Mouse (Mus musculus) embryonic stem cell, embryonic (primary cell): Measurements from ENCODE around the gene Grm3.

Experiments
- CTCF ChIA-PET, 4 experiments: fragments of 300-600 bp in 2 of 4; fragments of 350-600 bp in 2 of 4; sonication (Branson Sonifier 250); formaldehyde crosslinking; loops; one replicate each; lab custom pipeline; 2022; ENCODE audit warnings: inconsistent platforms in 2 of 4; lab: Charles Lee
- POLR2A ChIA-PET, 4 experiments: fragments of 300-600 bp in 2 of 4; fragments of 350-600 bp in 2 of 4; sonication (Branson Sonifier 250); formaldehyde crosslinking; loops; one replicate each; lab custom pipeline; 2022; ENCODE audit warnings: antibody characterized with exemption in 4 of 4, inconsistent platforms in 1 of 4; lab: Charles Lee

Grm3 gene

DNA sequence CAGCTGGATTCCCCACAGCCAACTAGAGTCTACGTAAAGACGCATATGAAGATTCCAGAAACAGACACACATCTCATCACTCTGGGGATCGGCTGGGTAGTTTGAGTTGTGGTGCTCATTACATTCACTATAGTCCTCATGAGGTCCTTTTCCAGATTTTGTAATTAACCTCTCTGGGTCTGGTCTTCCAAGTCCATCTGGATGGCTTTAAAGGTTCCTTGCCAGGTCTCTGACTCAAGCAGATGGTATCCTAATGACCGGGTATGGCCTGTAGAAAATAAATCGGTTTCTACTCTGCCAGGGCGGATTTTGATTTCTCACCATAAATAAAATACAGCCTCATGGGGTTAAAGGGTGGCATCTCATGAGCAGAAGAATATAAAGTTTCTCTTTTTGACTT is 276.0 kb downstream of the Grm3 start:
- ChIA-PET CTCF (no interaction called here), POLR2A (no interaction called here)

DNA sequence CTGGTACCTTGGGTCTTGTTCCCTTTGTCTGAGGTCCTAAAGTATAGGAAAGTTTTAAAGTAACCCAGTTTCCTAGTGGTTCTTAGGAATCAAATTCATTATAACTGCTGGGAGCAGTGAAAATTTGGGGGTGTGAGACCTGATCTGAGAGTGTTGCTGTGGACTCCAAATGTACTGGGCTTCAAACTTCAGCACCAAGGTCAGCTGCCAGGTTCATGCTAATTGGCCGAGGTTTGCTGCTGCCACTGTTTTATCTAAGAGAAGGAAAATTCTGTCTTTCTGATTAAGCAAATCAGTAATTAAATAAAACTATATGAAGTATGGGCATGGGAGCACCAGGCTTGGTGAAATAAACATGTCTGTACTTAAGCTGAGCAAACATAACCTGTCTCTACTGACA is 278.8 kb downstream of the Grm3 start:
- CTCF ChIA-PET, result no interaction called here
- POLR2A ChIA-PET, result no interaction called here
